In genomic region chr4:45107601-45108277, GRCm38 (mm10) we compare ENCODE assay signal across 8 mouse cellular contexts. TPM values are rescaled to one million over a fixed set of nuclear protein-coding genes. Genes with fewer than 3 reads are reported as not detected.
DNase-seq lines count a peak whose midpoint lies in the region; ATAC-seq lines count a peak whose summit lies in the region.

Tomm5 (minus strand) TSS chr4:45108114.

- H3K27me3 ChIP-seq in heart, embryonic 10.5 days (ENCODE audit: insufficient read depth, poor library complexity, severe bottlenecking) = no peaks in the 10 kb centered on the region
- H3K27me3 ChIP-seq in kidney, embryonic 15.5 days = no peaks in the 10 kb centered on the region

- ATAC-seq in erythroblast, adult 5-6 weeks (replicated peaks; ENCODE audit: low FRiP score, poor library complexity, severe bottlenecking) = peak; percentile 87
- peak; percentile 93 for ATAC-seq in kidney, embryonic 15.5 days (replicated peaks; ENCODE audit: low FRiP score)
- peak; percentile 90 for ATAC-seq in monocyte, adult 5-6 weeks (replicated peaks; ENCODE audit: insufficient number of reproducible peaks, low FRiP score, low TSS enrichment, poor library complexity, severe bottlenecking)

- H3K9ac ChIP-seq in kidney, embryonic 15.5 days = peak within 1 kb of the TSS; percentile 81

- peaks cover 18% of the 10 kb centered on the region for H3K4me1 ChIP-seq in heart, embryonic 10.5 days
- H3K4me1 ChIP-seq in kidney, embryonic 15.5 days = peaks cover 13% of the 10 kb centered on the region

- H3K4me3 ChIP-seq in heart, embryonic 10.5 days = peak within 1 kb of the TSS; percentile 95
- peak within 1 kb of the TSS; percentile 81 for H3K4me3 ChIP-seq in kidney, embryonic 15.5 days (replicated peaks)

- peaks cover 28% of the 10 kb centered on the region for H3K36me3 ChIP-seq in heart, embryonic 10.5 days
- peaks cover 30% of the 10 kb centered on the region for H3K36me3 ChIP-seq in kidney, embryonic 15.5 days

- H3K27ac ChIP-seq in heart, embryonic 10.5 days = peak within 1 kb of the TSS; percentile 93
- peak within 1 kb of the TSS; percentile 75 for H3K27ac ChIP-seq in kidney, embryonic 15.5 days

- peak within 1 kb of the TSS; percentile 77 for H3K4me2 ChIP-seq in kidney, embryonic 15.5 days

- no peaks in the 10 kb centered on the region for H3K9me3 ChIP-seq in heart, embryonic 10.5 days
- no peaks in the 10 kb centered on the region for H3K9me3 ChIP-seq in kidney, embryonic 15.5 days (replicated peaks)

- under 1% methylated on average over 39 of the region's 39 CpGs for WGBS in heart, embryonic 10.5 days
- under 1% methylated on average over 39 of the region's 39 CpGs for WGBS in kidney, embryonic 15.5 days

- DNase-seq in B cell, adult 2 months = peak; percentile 86 to 89
- peak; percentile 99 for DNase-seq in brain, adult 2 months (ENCODE audit: low read depth, low spot score)
- DNase-seq in heart, embryonic 10.5 days (ENCODE audit: low spot score) = peak; percentile 97
- peak; percentile 88 for DNase-seq in liver
- DNase-seq in spleen, postnatal 4 days (ENCODE audit: low spot score in 2 of 2) = peak; percentile 81 to 88

RNA-seq across cellular contexts. Expression of gene Tomm5, which starts in this region (rescaled TPM):
- total RNA-seq in erythroblast, adult 5-6 weeks (2015; ENCODE audit: low replicate concordance) = 27.6 and 42.7 TPM in 2 replicates
- 14.1 and 28.4 TPM in 2 replicates for total RNA-seq in erythroblast, adult 5-6 weeks (2017; ENCODE audit: low replicate concordance)
- polyA plus RNA-seq in heart, embryonic 10.5 days (2016; fragmentation: Nextera tagmentation; extraction: Ambion mirVana) = 248 and 292 TPM in 2 replicates
- 247 and 270 TPM in 2 replicates for polyA plus RNA-seq in kidney, embryonic 15.5 days (2015; fragmentation: Nextera tagmentation; extraction: Ambion mirVana)
- 79.9 to 122 TPM (median 98.7 TPM) in 3 replicates for total RNA-seq in monocyte, adult 5-6 weeks (2017)

Comparison
In these comparisons a context has a peak if more than half of its experiments do, and no peak if none do; other contexts are left out.
1. Peak in every context shown above with its lines: DNase-seq, ATAC-seq, H3K4me3 ChIP-seq and H3K27ac ChIP-seq.